Mouse (Mus musculus): ENCODE measurements around the gene Olfr835.

Gene Olfr835

GRCm38 (mm10) chr9:19032435-19032834 lies at the start of gene Olfr835:
Gene Olfr835, plus strand, starts transcription at chr9:19032735.
- no peak for DNase-seq (ENCODE audit: extremely low spot score)

GRCm38 (mm10) chr9:18987690-18988089 lies 44.8 kb upstream of the Olfr835 start, which contains the start of gene Olfr834:
Gene Olfr834, plus strand, starts transcription at chr9:18987990.
- no peak for DNase-seq (ENCODE audit: extremely low spot score)

- no peak for DNase-seq (ENCODE audit: extremely low spot score)
Observed at GRCm38 (mm10) chr9:19084986-19085385, 52.5 kb downstream of the Olfr835 start.
